Mouse (Mus musculus): ENCODE measurements around the gene Trex2. TPM values are rescaled to one million over a fixed set of nuclear protein-coding genes. Genes with fewer than 3 reads are reported as not detected.

Gene Trex2
- total and polyA plus RNA-seq, 3 experiments: not detected

- no peak for TF ChIP-seq ZMIZ1 (IDR thresholded peaks at IDR 0.05; ENCODE audit: low read depth, low read length)
- TF ChIP-seq GATA1 (IDR thresholded peaks at IDR 0.05; ENCODE audit: low read depth, low read length): no peak
- H3K79me2 ChIP-seq (ENCODE audit: control insufficient read depth, insufficient read depth, low read length, poor library complexity): peaks cover 2% of the 10 kb centered on the region; the same call in 1 of the 2 replicates
- peaks cover 0 to 4% of the 10 kb centered on the region in 2 experiments; a peak in 2 of 4 replicates for H3K36me3 ChIP-seq (ENCODE audit: control insufficient read depth in 1 of 2, insufficient read depth in 2 of 2, low read length in 2 of 2)
- H3K4me1 ChIP-seq (ENCODE audit: control insufficient read depth in 1 of 2, insufficient read depth in 2 of 2, low read length in 2 of 2): peaks cover 0 to 7% of the 10 kb centered on the region in 2 experiments; a peak in 2 of 4 replicates
- no peak overlapping the region for H3K9ac ChIP-seq (ENCODE audit: control insufficient read depth, low read depth, low read length, poor library complexity, severe bottlenecking)
- no peak for DNase-seq (ENCODE audit: low read depth, low spot score)
- no peak overlapping the region for H3K27ac ChIP-seq (ENCODE audit: control insufficient read depth, low read depth, low read length)
- no peaks in the 10 kb centered on the region for H3K9me3 ChIP-seq (replicated peaks; ENCODE audit: insufficient read depth, low read length)
- no peaks in the 10 kb centered on the region; a peak in 1 of 4 replicates for H3K27me3 ChIP-seq (ENCODE audit: control insufficient read depth in 1 of 2, insufficient read depth in 2 of 2, low read length in 2 of 2)
- H3K4me3 ChIP-seq (ENCODE audit: control insufficient read depth in 1 of 2, insufficient read depth in 1 of 2, low read depth in 2 of 2, low read length in 2 of 2): no peak overlapping the region
Measured at GRCm38 (mm10) chrX:73460792-73461191, 25.6 kb upstream of the Trex2 start.

GRCm38 (mm10) chrX:73458877-73459392, 23.8 kb upstream of the Trex2 start, which contains the start of gene Haus7:
Haus7 (minus strand) TSS chrX:73459044.
- H3K79me2 ChIP-seq (ENCODE audit: control insufficient read depth, insufficient read depth, low read length, poor library complexity): peaks cover 2% of the 10 kb centered on the region; the same call in 1 of the 2 replicates
- H3K4me3 ChIP-seq (ENCODE audit: control insufficient read depth in 1 of 2, insufficient read depth in 1 of 2, low read depth in 2 of 2, low read length in 2 of 2): peak within 1 kb of the TSS; percentile 76 to 95
- peaks cover 0 to 7% of the 10 kb centered on the region in 2 experiments; a peak in 2 of 4 replicates for H3K4me1 ChIP-seq (ENCODE audit: control insufficient read depth in 1 of 2, insufficient read depth in 2 of 2, low read length in 2 of 2)
- peak; percentile 96 for DNase-seq (ENCODE audit: low read depth, low spot score)
- no peaks in the 10 kb centered on the region for H3K9me3 ChIP-seq (replicated peaks; ENCODE audit: insufficient read depth, low read length)
- TF ChIP-seq CTCF (IDR thresholded peaks at IDR 0.05 in 2 of 3, conservative IDR thresholded peaks at IDR 0.05 in 1 of 3; ENCODE audit: control insufficient read depth in 1 of 3, insufficient read depth in 1 of 3, low read depth in 2 of 3, low read length in 3 of 3, poor library complexity in 1 of 3, severe bottlenecking in 1 of 3) (peak; percentile 20 to 60 (median 39); a peak in 5 of 6 replicates), RAD21 (IDR thresholded peaks at IDR 0.05; ENCODE audit: low read depth, low read length) (peak; percentile 39), CHD2 (IDR thresholded peaks at IDR 0.05; ENCODE audit: low read length) (no peak; the same call in 1 of the 2 replicates), POLR2A (IDR thresholded peaks at IDR 0.05; ENCODE audit: control insufficient read depth in 1 of 2, insufficient read depth in 1 of 2, low read depth in 1 of 2, low read length in 2 of 2, poor library complexity in 1 of 2) (peak in 1 of 2 experiments; percentile 52; a peak in 1 of 4 replicates), MAX (IDR thresholded peaks at IDR 0.05; ENCODE audit: low read length) (no peak), SMC3 (IDR thresholded peaks at IDR 0.05; ENCODE audit: low read depth, low read length) (peak; percentile 42), MYC (IDR thresholded peaks at IDR 0.05; ENCODE audit: low read depth, low read length) (no peak), NELFE (IDR thresholded peaks at IDR 0.05; ENCODE audit: low read depth, low read length) (peak; percentile 41; the same call in 1 of the 2 replicates), TAL1 (IDR thresholded peaks at IDR 0.05; ENCODE audit: low read length) (no peak), NRF1 (IDR thresholded peaks at IDR 0.05; ENCODE audit: insufficient read depth, low read depth, low read length, poor library complexity, severe bottlenecking) (peak; percentile 64), ZC3H11A (IDR thresholded peaks at IDR 0.05; ENCODE audit: low read depth, low read length) (0 out of 2 replicates have a peak, but pooled peaks have one; percentile 26), BHLHE40 (IDR thresholded peaks at IDR 0.05; ENCODE audit: borderline replicate concordance, low read depth, low read length) (no peak)
- H3K9ac ChIP-seq (ENCODE audit: control insufficient read depth, low read depth, low read length, poor library complexity, severe bottlenecking): peak within 1 kb of the TSS; percentile 76
- peaks cover 0 to 4% of the 10 kb centered on the region in 2 experiments; a peak in 2 of 4 replicates for H3K36me3 ChIP-seq (ENCODE audit: control insufficient read depth in 1 of 2, insufficient read depth in 2 of 2, low read length in 2 of 2)
- no peak within 1 kb of the TSS for H3K27ac ChIP-seq (ENCODE audit: control insufficient read depth, low read depth, low read length)
- no peaks in the 10 kb centered on the region for H3K27me3 ChIP-seq (ENCODE audit: control insufficient read depth in 1 of 2, insufficient read depth in 2 of 2, low read length in 2 of 2)

- H3K27ac ChIP-seq (ENCODE audit: control insufficient read depth, low read depth, low read length): no peak overlapping the region
- no peaks in the 10 kb centered on the region for H3K9me3 ChIP-seq (replicated peaks; ENCODE audit: insufficient read depth, low read length)
- peak; percentile 51 for DNase-seq (ENCODE audit: low read depth, low spot score)
- H3K27me3 ChIP-seq (ENCODE audit: control insufficient read depth in 1 of 2, insufficient read depth in 2 of 2, low read length in 2 of 2): no peaks in the 10 kb centered on the region
- H3K36me3 ChIP-seq (ENCODE audit: control insufficient read depth in 1 of 2, insufficient read depth in 2 of 2, low read length in 2 of 2): no peaks in the 10 kb centered on the region
- H3K4me3 ChIP-seq (ENCODE audit: control insufficient read depth in 1 of 2, insufficient read depth in 1 of 2, low read depth in 2 of 2, low read length in 2 of 2): no peak overlapping the region
- no peak overlapping the region for H3K9ac ChIP-seq (ENCODE audit: control insufficient read depth, low read depth, low read length, poor library complexity, severe bottlenecking)
- no peaks in the 10 kb centered on the region for H3K4me1 ChIP-seq (ENCODE audit: control insufficient read depth in 1 of 2, insufficient read depth in 2 of 2, low read length in 2 of 2)
- H3K79me2 ChIP-seq (ENCODE audit: control insufficient read depth, insufficient read depth, low read length, poor library complexity): no peaks in the 10 kb centered on the region
- TF ChIP-seq ELF1 (IDR thresholded peaks at IDR 0.05; ENCODE audit: low read depth, low read length) (no peak), MEF2A (IDR thresholded peaks at IDR 0.05; ENCODE audit: extremely low read depth, insufficient replicate concordance, low read depth, low read length, poor library complexity, severe bottlenecking) (no peak), TCF12 (IDR thresholded peaks at IDR 0.05; ENCODE audit: low read depth, low read length) (no peak), MAZ (IDR thresholded peaks at IDR 0.05; ENCODE audit: low read depth, low read length) (no peak), ETS1 (IDR thresholded peaks at IDR 0.05; ENCODE audit: low read depth, low read length) (no peak), NRF1 (IDR thresholded peaks at IDR 0.05; ENCODE audit: insufficient read depth, low read depth, low read length, poor library complexity, severe bottlenecking) (no peak), NELFE (IDR thresholded peaks at IDR 0.05; ENCODE audit: low read depth, low read length) (no peak), HCFC1 (IDR thresholded peaks at IDR 0.05; ENCODE audit: low read depth, low read length) (no peak), EP300 (IDR thresholded peaks at IDR 0.05; ENCODE audit: low read depth in 1 of 2, low read length in 2 of 2) (no peak), RAD21 (IDR thresholded peaks at IDR 0.05; ENCODE audit: low read depth, low read length) (peak; percentile 11; the same call in 1 of the 2 replicates), CHD1 (IDR thresholded peaks at IDR 0.05; ENCODE audit: low read depth, low read length) (no peak), JUND (IDR thresholded peaks at IDR 0.05; ENCODE audit: low read depth, low read length) (no peak), CTCF (IDR thresholded peaks at IDR 0.05 in 2 of 3, conservative IDR thresholded peaks at IDR 0.05 in 1 of 3; ENCODE audit: control insufficient read depth in 1 of 3, insufficient read depth in 1 of 3, low read depth in 2 of 3, low read length in 3 of 3, poor library complexity in 1 of 3, severe bottlenecking in 1 of 3) (peak; percentile 54 to 75 (median 60)), E2F4 (IDR thresholded peaks at IDR 0.05; ENCODE audit: borderline replicate concordance, low read depth, low read length) (no peak)
Measured at GRCm38 (mm10) chrX:73451949-73452348, 16.8 kb upstream of the Trex2 start.
